Mouse (Mus musculus) limb, embryonic 10.5 days (tissue): Measurements from ENCODE around the gene Hnrnpul1. TPM values are rescaled to one million over a fixed set of nuclear protein-coding genes. Genes with fewer than 3 reads are reported as not detected.
A peak's percentile ranks its signal among the peaks of the same experiment; 100 is the strongest.
"Not testable (repeated sequence)": the region's sequence is repeated elsewhere in the genome, so short reads cannot be mapped to it uniquely, and the experiment has no call there.

Source experiments
- DNase-seq: peaks from one replicate; pipeline ENCODE4 v3.0.0-alpha.2; 2017; ENCODE audit warnings: low spot score
- H3K27ac ChIP-seq: fragments of 300-500 bp; sonication (generic); 2 replicates; pipeline ENCODE4 v1.5.1; 2016; ENCODE audit warnings: mild to moderate bottlenecking
- H3K27me3 ChIP-seq: fragments of 300-500 bp; sonication (generic); 2 replicates; pipeline ENCODE4 v1.6.1; 2016; ENCODE audit warnings: low read depth, mild to moderate bottlenecking; ENCODE audit not compliant: poor library complexity, severe bottlenecking
- H3K36me3 ChIP-seq: fragments of 300-500 bp; sonication (generic); 2 replicates; pipeline ENCODE4 v1.6.1; 2016; ENCODE audit warnings: mild to moderate bottlenecking, moderate library complexity
- H3K4me1 ChIP-seq: fragments of 300-500 bp; sonication (generic); 2 replicates; pipeline ENCODE4 v1.6.1; 2016
- H3K4me3 ChIP-seq: fragments of 300-500 bp; sonication (generic); 2 replicates; pipeline ENCODE4 v1.5.1; 2016; ENCODE audit warnings: mild to moderate bottlenecking, moderate library complexity
- H3K9me3 ChIP-seq: fragments of 300-500 bp; sonication (generic); replicated peaks from 2 replicates; pipeline ENCODE4 v1.6.1; 2016; ENCODE audit warnings: mild to moderate bottlenecking
- WGBS: fragments of 180-500 bp; shearing (Covaris S2); methylation state at CpG from one replicate; pipeline ENCODE4 v1.1.7; 2016; 5-methylcytosine and 5-hydroxymethylcytosine counted together
- polyA plus RNA-seq: library from polyadenylated mRNA; unstranded; fragments of >200 nt; fragmentation: Nextera tagmentation; extraction: Ambion mirVana; gene quantifications from 2 replicates; pipeline ENCODE4 v1.2.1, GENCODE M21; 2016

Gene Hnrnpul1
- 61.7 and 67.7 TPM in 2 replicates for polyA plus RNA-seq

DNA sequence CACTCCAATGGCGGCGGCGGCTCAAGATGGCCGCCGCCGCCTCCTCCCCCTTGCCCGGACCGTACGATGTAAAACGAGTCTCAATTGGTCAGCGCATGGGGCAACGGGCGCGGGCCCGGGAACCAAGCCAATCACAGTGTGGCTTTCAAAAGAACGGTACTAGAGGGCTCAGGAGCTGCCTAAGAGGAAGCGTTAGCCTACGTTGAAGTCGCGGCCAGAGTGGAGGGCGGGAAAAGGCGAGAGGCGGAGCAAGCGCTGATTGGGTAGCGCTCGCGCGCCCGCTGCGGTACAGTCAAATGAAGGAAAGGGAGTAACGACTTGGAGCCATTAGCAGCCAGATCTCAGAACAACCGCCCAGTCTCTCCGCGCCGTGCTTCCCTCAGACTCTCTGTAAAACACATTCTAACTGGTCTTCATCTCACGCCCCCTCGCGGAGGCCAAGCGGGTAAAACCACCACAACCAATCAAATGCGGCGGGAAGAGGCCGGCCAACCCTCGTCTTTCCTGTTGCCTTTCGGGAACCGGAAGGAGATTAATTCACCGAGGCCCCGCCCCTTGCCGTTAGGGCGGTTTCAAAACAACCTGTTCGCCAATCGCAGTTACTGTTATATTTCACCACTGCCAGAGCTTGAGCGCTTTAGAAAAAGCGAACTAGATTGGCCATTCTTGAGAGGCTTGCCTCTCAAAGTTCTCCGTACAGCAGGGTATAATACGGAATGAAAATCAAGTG is at the start of gene Hnrnpul1:
Gene Hnrnpul1 (minus strand): TSS at position 20 of the 730 bp plus-strand sequence.
- H3K4me3 ChIP-seq = peak within 1 kb of the TSS; percentile 99
- peak; percentile 97 for DNase-seq
- no peaks in the 10 kb centered on the region for H3K27me3 ChIP-seq
- peak within 1 kb of the TSS; percentile 99 for H3K27ac ChIP-seq
- peaks cover 17% of the 10 kb centered on the region for H3K4me1 ChIP-seq
- H3K36me3 ChIP-seq = peaks cover 31% of the 10 kb centered on the region
- whole genome bisulfite sequencing = under 1% methylated on average over 55 of the region's 55 CpGs
- H3K9me3 ChIP-seq = no peaks in the 10 kb centered on the region

DNA sequence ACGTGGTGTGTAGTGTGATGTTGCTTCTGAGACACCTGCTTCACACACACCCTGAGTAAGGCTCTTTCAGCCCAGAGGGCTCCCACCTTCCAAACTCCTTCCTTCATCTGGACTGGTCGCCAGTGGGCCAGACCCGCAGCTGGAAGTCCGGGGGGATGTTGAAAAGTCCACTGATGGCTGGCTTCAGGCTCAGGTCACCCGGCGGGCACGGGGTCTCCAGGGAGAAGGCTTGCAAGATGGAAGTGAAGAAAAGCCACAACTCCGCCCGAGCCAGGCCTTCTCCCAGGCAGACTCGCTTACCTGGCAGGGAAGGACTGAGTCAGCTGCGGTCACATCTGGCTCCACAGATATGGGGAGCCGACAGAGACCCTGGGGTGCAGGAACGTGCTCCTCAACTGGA is 48.9 kb upstream of the Hnrnpul1 start:
- Histone ChIP-seq H3K9me3 (no peaks in the 10 kb centered on the region), H3K4me1 (peaks cover 22% of the 10 kb centered on the region), H3K4me3 (no peak overlapping the region), H3K36me3 (no peaks in the 10 kb centered on the region), H3K27ac (0 out of 2 replicates have a peak overlapping the region, but pooled peaks have one; percentile 32), H3K27me3 (no peaks in the 10 kb centered on the region)
- WGBS = 76% methylated on average over 13 of the region's 13 CpGs
- DNase-seq = no peak

DNA sequence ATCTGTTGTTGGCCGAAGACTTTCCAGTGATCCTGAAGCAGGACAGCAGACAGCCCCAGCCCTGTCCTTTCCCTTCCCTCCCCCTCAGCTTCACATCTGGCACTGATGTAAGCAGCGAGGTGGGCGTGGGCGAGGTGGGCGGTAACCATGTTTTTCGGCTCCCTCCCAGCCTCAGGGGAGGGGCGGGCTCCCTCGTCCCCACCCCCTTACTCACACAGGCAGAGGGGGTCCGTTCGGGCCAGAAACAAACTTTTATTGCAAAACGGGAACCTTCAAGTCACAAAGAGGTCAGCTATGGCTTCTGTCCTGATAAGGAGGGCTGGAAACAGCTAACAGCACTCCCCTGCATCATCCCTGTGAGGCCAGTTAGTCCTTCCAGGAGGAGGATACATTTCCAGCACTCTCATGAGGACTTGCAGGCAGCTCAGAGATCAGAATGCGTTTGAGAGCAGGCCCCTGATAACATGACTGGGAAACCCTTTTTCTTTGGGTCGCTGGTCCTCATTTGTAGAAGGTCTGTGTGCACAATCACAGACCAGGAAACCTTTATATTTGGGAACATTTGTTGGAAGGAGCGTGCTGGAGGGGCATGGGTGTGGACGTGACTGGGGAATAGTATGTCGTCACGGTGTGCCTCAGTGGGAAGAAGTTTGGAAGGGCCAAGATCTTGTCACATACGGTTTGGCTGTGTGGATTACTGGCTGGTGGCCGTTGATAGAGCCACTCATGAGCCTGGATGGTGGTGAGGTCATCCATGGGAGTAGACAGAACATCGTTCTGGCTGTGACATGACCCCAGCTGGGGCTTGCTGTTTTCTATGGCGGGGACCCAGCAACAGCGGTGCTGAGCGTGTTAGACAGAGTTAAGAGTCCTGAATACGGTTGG is 47.9 kb upstream of the Hnrnpul1 start:
- H3K27ac ChIP-seq = peak overlapping the region; percentile 81
- peak; percentile 85 for DNase-seq
- H3K27me3 ChIP-seq = no peaks in the 10 kb centered on the region
- no peaks in the 10 kb centered on the region for H3K9me3 ChIP-seq
- H3K36me3 ChIP-seq = no peaks in the 10 kb centered on the region
- WGBS = 32% methylated on average over 24 of the region's 24 CpGs
- H3K4me3 ChIP-seq = peak overlapping the region; percentile 43
- peaks cover 22% of the 10 kb centered on the region for H3K4me1 ChIP-seq

DNA sequence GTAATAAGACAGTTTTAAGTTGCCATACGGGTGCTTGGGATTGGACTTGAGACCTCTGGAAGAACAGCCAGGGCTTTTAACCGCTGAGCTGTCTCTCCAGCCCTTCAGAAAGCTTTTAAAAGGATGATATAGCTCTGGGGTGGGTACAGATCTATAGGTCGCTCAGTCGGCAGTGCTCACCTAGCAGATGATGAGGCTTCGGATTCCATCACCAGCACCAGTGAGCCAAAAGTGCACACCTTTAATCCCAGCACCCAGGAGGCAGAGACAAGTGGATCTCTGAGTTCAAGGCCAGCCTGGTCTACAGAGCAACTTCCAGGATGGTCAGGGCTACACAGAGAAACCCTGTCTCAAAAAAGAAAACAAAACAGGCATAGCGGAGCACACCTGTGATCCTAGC is 46.5 kb upstream of the Hnrnpul1 start:
- WGBS = 93% methylated on average over 6 of the region's 6 CpGs
- DNase-seq = no peak
- Histone ChIP-seq H3K4me1 (peaks cover 22% of the 10 kb centered on the region), H3K27me3 (no peaks in the 10 kb centered on the region), H3K4me3 (no peak overlapping the region), H3K9me3 (no peaks in the 10 kb centered on the region), H3K27ac (no peak overlapping the region), H3K36me3 (no peaks in the 10 kb centered on the region)

DNA sequence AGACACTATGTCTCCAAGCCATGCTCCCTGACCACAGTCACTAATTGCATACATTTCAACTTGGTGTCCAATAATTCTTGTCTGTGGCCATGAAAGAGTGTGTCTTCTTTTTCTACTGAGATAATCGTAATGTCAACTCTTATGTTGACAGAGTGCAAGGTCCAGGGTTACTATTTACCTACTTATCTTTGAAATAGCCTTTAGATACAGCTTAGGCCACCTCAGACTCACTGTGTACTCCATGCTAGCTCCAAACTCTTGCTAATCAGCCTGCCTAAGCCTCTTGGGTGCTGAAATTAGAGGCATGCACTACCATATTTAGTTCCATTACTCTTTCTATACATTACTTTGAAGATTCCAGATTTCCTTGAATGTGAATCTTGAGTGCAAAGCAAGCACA is 44.8 kb upstream of the Hnrnpul1 start:
- Histone ChIP-seq H3K27ac (no peak overlapping the region), H3K27me3 (no peaks in the 10 kb centered on the region), H3K4me1 (peaks cover 18% of the 10 kb centered on the region), H3K36me3 (no peaks in the 10 kb centered on the region), H3K9me3 (no peaks in the 10 kb centered on the region), H3K4me3 (no peak overlapping the region)
- no peak for DNase-seq
- 100% methylated on average over 1 of the region's 1 CpGs for WGBS

DNA sequence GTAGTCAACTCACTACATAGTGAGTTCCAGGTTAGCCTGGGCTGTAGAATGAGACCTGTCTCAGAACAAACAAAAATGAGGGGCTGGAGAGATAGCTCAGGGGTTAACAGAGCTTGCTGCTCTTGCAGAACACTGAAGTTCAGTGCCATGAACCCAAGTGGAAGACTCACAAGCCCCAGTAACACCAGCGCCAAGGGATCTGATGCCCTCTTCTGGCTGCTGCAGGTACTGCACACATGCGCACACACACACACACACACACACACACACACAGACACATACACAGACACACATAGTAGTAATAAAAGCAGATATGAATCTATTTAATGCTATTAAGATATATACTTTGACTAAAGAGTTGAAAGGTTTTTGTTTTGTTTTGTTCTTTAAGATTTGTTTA is 44.0 kb upstream of the Hnrnpul1 start:
- 78% methylated on average over 2 of the region's 2 CpGs for WGBS
- H3K4me1 ChIP-seq = peaks cover 16% of the 10 kb centered on the region
- DNase-seq = no peak

DNA sequence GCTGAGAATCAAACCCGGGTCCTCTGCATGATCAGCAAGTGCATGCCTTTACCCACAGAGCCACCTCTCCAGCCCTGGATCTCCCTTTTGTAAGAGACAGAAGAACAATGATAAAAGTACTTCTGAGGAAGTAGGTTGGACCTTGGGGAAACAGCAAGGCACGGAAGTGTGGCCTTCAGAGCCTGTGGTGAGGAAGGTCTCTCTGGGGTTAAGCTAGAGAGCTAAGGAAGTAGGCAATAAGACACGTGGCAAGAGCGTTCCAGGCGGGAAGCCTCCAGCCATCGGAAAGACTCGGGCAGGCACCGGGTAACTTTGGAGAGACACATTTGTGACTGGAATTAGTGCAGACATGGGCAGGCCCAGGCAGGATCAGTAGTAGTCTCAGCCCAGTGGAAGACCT is 40.2 kb upstream of the Hnrnpul1 start:
- DNase-seq = no peak
- 82% methylated on average over 8 of the region's 8 CpGs for WGBS
- peaks cover 4% of the 10 kb centered on the region; the same call in 1 of the 2 replicates for H3K4me1 ChIP-seq
- H3K27ac ChIP-seq = no peak overlapping the region
- H3K9me3 ChIP-seq = no peaks in the 10 kb centered on the region
- H3K36me3 ChIP-seq = no peaks in the 10 kb centered on the region
- H3K27me3 ChIP-seq = no peaks in the 10 kb centered on the region
- no peak overlapping the region for H3K4me3 ChIP-seq

More for the DNA sequence above, 44.0 kb upstream of the Hnrnpul1 start:
- H3K4me3 ChIP-seq = no peak overlapping the region
- no peaks in the 10 kb centered on the region for H3K27me3 ChIP-seq
- H3K36me3 ChIP-seq = no peaks in the 10 kb centered on the region
- H3K9me3 ChIP-seq = no peaks in the 10 kb centered on the region
- no peak overlapping the region for H3K27ac ChIP-seq

DNA sequence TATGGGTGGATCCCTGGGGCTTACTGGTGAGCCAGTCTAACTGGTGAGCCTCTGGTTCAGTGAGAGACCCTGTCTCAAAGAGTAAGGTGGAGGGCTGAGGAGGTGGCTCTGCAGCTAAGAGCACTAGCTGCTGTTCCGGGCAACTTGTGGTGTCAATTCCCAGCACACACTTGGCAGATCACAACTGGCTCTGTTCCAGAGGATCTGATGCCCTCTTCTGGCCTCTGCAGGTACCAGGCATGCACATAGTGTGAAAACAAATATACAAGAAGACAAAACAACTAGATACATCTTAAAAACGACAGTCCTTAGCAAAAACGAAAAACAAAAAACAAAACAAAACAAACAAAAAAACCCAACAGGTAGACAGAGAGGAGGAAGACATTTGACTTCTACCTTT is 39.1 kb upstream of the Hnrnpul1 start:
- Histone ChIP-seq H3K4me1 (peaks cover 15% of the 10 kb centered on the region), H3K27ac (no peak overlapping the region), H3K4me3 (no peak overlapping the region), H3K36me3 (no peaks in the 10 kb centered on the region), H3K9me3 (no peaks in the 10 kb centered on the region), H3K27me3 (no peaks in the 10 kb centered on the region)
- WGBS = 60% methylated on average over 3 of the region's 3 CpGs
- no peak for DNase-seq

DNA sequence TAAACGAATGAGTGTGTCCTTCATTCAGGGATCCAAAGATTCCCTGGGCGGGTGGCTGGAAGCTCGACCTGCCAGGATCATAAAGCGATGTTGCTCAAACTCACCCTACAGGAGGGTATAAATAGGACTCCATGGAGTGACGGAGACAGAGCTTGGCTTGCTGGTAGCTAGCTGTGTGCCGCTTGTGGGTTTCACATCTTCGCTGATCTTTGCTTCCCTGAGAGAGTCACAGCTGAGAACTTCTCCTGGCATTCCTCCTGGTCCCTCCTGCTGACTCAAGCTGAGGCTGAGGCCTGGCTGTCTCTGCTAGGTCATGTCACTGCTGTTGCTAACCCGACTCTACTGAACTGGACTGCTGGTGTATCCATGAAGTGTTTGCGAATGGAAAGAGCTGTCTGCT is 38.4 kb upstream of the Hnrnpul1 start:
- H3K36me3 ChIP-seq, DNase-seq, H3K4me3 ChIP-seq, H3K9me3 ChIP-seq, H3K27ac ChIP-seq, H3K27me3 ChIP-seq: not testable (repeated sequence)
- H3K4me1 ChIP-seq = peaks cover 22% of the 10 kb centered on the region
- WGBS = 70% methylated on average over 9 of the region's 9 CpGs

DNA sequence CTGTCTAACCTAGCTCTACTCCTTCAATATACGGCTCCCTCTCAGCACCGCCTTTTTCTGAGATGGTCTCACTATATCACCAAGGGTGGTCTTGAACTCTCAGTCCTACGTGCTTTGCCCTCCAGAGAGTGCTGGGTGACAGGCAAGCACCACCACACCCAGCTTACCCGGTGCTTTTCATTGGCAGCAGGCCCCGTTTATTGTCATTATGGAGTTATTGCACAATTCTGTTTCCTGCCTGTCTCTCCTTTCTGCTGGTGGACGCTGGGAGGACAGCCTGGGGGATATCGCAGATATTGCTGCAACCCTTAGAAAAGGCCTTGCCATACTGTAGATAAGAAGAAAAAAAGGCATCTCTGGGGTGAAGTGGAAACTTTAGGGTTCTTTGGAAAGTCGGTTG is 36.1 kb upstream of the Hnrnpul1 start:
- no peaks in the 10 kb centered on the region for H3K36me3 ChIP-seq
- no peak overlapping the region for H3K4me3 ChIP-seq
- WGBS = 80% methylated on average over 8 of the region's 8 CpGs
- H3K27me3 ChIP-seq = peaks cover 7% of the 10 kb centered on the region; the same call in 1 of the 2 replicates
- H3K9me3 ChIP-seq = no peaks in the 10 kb centered on the region
- no peak for DNase-seq
- no peak overlapping the region for H3K27ac ChIP-seq
- peaks cover 38% of the 10 kb centered on the region for H3K4me1 ChIP-seq

DNA sequence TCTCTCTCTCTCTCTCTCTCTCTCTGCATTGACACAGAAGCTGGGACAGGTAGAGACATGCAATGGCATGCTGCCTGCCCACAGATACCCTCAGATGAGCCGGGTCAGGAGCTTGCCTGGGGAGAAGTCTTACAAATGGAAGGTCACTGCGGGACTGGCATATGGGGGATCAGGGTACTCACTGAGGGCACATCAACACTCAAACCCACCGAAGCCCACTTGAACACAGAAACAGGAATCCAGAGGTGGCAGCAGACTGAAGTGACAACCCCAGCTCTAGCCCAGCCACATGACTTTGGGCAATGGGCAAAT is 34.5 kb upstream of the Hnrnpul1 start:
- no peaks in the 10 kb centered on the region for H3K9me3 ChIP-seq
- peak; percentile 39 for DNase-seq
- H3K4me3 ChIP-seq = peak overlapping the region; percentile 68
- H3K27ac ChIP-seq = peak overlapping the region; percentile 83
- H3K36me3 ChIP-seq = no peaks in the 10 kb centered on the region
- H3K27me3 ChIP-seq = peaks cover 7% of the 10 kb centered on the region; the same call in 1 of the 2 replicates
- 28% methylated on average over 3 of the region's 3 CpGs for WGBS
- peaks cover 38% of the 10 kb centered on the region for H3K4me1 ChIP-seq

DNA sequence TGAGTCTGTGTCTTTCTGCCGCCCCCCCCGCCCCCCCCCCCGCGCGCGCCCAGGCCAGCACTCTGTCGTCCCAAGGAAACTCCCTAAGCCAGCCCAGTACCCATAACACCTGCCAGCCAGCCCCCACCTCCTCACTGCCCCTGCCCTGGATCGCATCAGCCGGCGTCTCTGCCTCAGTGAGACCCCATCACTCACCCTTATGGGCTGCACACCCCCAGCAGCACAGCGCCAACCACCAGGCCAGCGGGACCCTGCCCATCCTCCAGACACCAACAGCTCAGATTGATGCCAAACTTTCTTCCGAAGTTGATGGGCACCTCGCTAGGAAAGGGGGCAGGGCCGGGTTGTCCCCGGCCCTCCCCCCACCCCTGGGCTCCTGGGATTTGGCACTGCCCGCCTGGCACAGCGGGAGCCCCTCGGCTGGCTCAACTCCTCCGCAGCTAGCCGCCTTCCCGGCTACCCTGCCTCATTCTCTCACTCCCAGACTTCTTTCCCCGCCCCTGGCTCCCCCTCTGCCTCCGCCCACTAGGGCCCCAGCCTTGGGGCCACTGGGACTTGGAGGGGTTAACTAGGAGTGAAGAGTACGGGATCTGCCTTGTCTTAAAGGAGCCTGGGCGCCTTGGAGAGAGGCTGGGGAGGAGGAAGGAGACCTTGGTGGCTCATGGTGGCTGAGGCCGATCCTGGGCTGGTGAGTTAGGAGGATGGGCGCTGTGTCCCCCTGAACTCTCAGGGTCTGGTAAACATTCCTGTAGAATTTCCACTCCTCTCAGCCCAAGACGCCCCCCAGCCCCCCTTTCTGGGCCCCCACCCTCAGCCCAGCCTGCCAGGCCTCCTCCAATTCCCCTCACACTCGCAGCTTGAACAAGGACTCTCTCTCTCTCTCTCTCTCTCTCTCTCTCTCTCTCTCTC is 33.9 kb upstream of the Hnrnpul1 start, which contains the start of gene Axl:
Gene Axl (minus strand): TSS at position 486 of the 909 bp plus-strand sequence.
- Histone ChIP-seq H3K4me3 (peak within 1 kb of the TSS; percentile 68), H3K4me1 (peaks cover 38% of the 10 kb centered on the region), H3K27me3 (peaks cover 7% of the 10 kb centered on the region; the same call in 1 of the 2 replicates), H3K27ac (peak within 1 kb of the TSS; percentile 83), H3K36me3 (no peaks in the 10 kb centered on the region), H3K9me3 (no peaks in the 10 kb centered on the region)
- 2% methylated on average over 29 of the region's 30 CpGs for WGBS
- DNase-seq = peak; percentile 82
